Mouse (Mus musculus) midbrain, embryonic 10.5 days (tissue): Measurements from ENCODE around the gene Tmem52b. TPM values are rescaled to one million over a fixed set of nuclear protein-coding genes. Genes with fewer than 3 reads are reported as not detected.
A peak's percentile ranks its signal among the peaks of the same experiment; 100 is the strongest.

ENCODE experiments used
- DNase-seq: peaks from one replicate; pipeline ENCODE4 v3.0.0-alpha.2; 2017; ENCODE audit warnings: low spot score
- H3K27ac ChIP-seq: fragments of 300-500 bp; sonication (generic); replicated peaks from 2 replicates; pipeline ENCODE4 v1.5.1; 2016; ENCODE audit warnings: mild to moderate bottlenecking
- H3K27me3 ChIP-seq: fragments of 300-500 bp; sonication (generic); 2 replicates; pipeline ENCODE4 v1.6.1; 2016; ENCODE audit warnings: low read depth, mild to moderate bottlenecking; ENCODE audit not compliant: poor library complexity, severe bottlenecking
- H3K36me3 ChIP-seq: fragments of 300-500 bp; sonication (generic); 2 replicates; pipeline ENCODE4 v1.6.1; 2016; ENCODE audit warnings: mild to moderate bottlenecking, moderate library complexity
- H3K4me1 ChIP-seq: fragments of 300-500 bp; sonication (generic); 2 replicates; pipeline ENCODE4 v1.6.1; 2016
- H3K4me3 ChIP-seq: fragments of 300-500 bp; sonication (generic); 2 replicates; pipeline ENCODE4 v1.5.1; 2016; ENCODE audit warnings: mild to moderate bottlenecking, moderate library complexity
- H3K9me3 ChIP-seq: fragments of 300-500 bp; sonication (generic); replicated peaks from 2 replicates; pipeline ENCODE4 v1.6.1; 2016; ENCODE audit warnings: mild to moderate bottlenecking
- WGBS: fragments of 180-500 bp; shearing (Covaris S2); methylation state at CpG from one replicate; pipeline ENCODE4 v1.1.7; 2016; 5-methylcytosine and 5-hydroxymethylcytosine counted together
- polyA plus RNA-seq: library from polyadenylated mRNA; unstranded; fragments of >200 nt; fragmentation: Nextera tagmentation; extraction: Ambion mirVana; gene quantifications from 2 replicates; pipeline ENCODE4 v1.2.1, GENCODE M21; 2016

The Tmem52b gene
- polyA plus RNA-seq, 1 experiment from 2014 or later: not detected

DNA sequence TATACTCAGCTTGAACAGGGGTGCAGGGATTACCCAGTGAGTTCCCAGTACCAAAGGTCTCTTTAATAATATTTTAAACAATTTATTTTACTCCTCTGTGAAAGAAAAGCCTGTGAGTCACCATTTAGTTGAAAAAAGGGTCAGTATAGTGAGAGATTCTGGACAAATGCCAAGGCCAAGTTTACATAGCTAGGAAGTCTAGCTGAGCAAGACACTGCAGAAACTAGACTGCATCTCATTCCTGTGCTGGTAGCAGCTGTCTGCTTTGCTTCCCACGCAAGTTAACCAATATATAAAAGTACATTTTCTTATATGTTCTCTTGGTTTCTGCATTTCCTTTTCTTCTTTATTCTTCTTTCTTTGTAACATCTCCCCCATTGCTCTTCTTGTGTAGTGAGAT is 1.1 kb downstream of the Tmem52b start:
- Histone ChIP-seq H3K36me3 (no peaks in the 10 kb centered on the region), H3K4me1 (no peaks in the 10 kb centered on the region), H3K27me3 (no peaks in the 10 kb centered on the region), H3K9me3 (no peaks in the 10 kb centered on the region), H3K4me3 (no peak overlapping the region), H3K27ac (no peak overlapping the region)
- DNase-seq: no peak
- WGBS: 95% methylated on average over 1 of the region's 1 CpGs

DNA sequence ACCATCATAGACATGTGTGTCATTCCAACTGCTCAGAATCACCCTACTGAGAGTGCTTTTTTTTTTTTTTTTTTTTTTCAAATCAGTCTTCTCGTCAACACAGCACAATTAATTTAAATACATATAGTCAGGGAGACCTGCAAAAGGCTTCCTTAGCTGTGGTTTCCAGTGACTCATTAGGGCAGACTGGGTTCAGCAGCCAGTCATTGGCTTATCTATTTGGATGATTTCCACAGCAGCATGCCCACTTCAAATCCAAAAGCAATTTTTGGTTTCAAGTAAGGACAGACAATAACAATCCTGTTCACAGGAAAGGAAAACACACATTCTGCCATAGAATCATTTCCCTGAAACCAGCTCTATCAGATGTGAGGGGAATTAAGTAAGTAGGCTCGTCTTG is 2.0 kb downstream of the Tmem52b start:
- Histone ChIP-seq H3K36me3 (no peaks in the 10 kb centered on the region), H3K4me1 (no peaks in the 10 kb centered on the region), H3K9me3 (no peaks in the 10 kb centered on the region), H3K27me3 (no peaks in the 10 kb centered on the region), H3K4me3 (no peak overlapping the region), H3K27ac (no peak overlapping the region)
- no peak for DNase-seq
- WGBS: 83% methylated on average over 2 of the region's 2 CpGs

- DNase-seq: no peak
- H3K27ac ChIP-seq: no peak overlapping the region
- no peaks in the 10 kb centered on the region for H3K27me3 ChIP-seq
- H3K4me3 ChIP-seq: no peak overlapping the region
- H3K4me1 ChIP-seq: no peaks in the 10 kb centered on the region
- H3K9me3 ChIP-seq: no peaks in the 10 kb centered on the region
- H3K36me3 ChIP-seq: no peaks in the 10 kb centered on the region
- WGBS: 88% methylated on average over 3 of the region's 3 CpGs
These were observed 2.7 kb downstream of the Tmem52b start for GRCm38 (mm10) chr6:129515068-129515467.

DNA sequence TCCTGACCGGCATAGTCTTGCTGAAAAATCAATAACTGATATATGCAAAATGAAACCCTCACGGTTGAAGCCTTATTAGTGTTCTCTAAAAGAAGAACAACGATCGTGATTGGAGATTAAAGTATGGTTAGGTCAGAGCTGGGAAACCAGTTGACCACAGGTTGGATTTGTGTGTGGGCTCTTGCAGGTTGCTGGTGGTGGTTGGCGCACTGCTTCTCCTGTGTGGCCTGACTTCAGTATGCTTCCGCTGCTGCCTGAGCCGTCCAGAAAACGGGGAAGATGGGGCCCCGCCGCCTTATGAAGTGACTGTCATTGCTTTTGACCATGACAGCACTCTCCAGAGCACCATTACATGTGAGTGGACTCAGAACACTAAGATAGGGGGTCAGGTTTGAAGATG is 4.0 kb downstream of the Tmem52b start:
- no peaks in the 10 kb centered on the region for H3K9me3 ChIP-seq
- no peak overlapping the region for H3K27ac ChIP-seq
- WGBS: 92% methylated on average over 10 of the region's 10 CpGs
- H3K27me3 ChIP-seq: no peaks in the 10 kb centered on the region
- H3K4me3 ChIP-seq: no peak overlapping the region
- H3K4me1 ChIP-seq: no peaks in the 10 kb centered on the region
- H3K36me3 ChIP-seq: no peaks in the 10 kb centered on the region
- DNase-seq: no peak

- Histone ChIP-seq H3K27me3 (no peaks in the 10 kb centered on the region), H3K27ac (no peak overlapping the region), H3K36me3 (no peaks in the 10 kb centered on the region), H3K9me3 (no peaks in the 10 kb centered on the region), H3K4me3 (no peak overlapping the region), H3K4me1 (peaks cover 8% of the 10 kb centered on the region)
- DNase-seq: no peak
- WGBS: 48% methylated on average over 2 of the region's 2 CpGs
These were observed 5.5 kb downstream of the Tmem52b start for GRCm38 (mm10) chr6:129517752-129518408.

DNA sequence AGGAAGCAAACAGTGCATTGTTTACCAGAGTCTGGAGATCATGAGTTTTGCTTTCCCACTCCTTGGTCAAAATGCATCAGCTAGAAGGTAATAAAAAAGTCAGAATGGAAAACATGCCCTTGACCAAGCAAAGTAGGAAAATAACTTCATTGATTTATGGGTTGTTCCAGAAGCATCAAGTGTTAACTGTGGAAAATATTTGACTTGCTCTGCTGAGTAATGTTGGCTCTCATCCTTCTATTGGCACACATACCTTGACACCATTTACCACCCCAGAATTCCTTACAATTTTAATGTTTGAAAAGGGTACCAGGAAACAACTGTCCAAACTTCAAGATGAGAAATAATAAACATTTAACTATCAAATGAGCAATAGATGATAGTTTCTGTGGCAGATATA is 13.7 kb downstream of the Tmem52b start:
- H3K27ac ChIP-seq: no peak overlapping the region
- H3K36me3 ChIP-seq: no peaks in the 10 kb centered on the region
- DNase-seq: no peak
- H3K4me1 ChIP-seq: peaks cover 8% of the 10 kb centered on the region
- no peaks in the 10 kb centered on the region for H3K27me3 ChIP-seq
- H3K4me3 ChIP-seq: no peak overlapping the region
- no peaks in the 10 kb centered on the region for H3K9me3 ChIP-seq

- no peak for DNase-seq
- peaks cover 7% of the 10 kb centered on the region for H3K4me1 ChIP-seq
- 86% methylated on average over 2 of the region's 2 CpGs for WGBS
- no peaks in the 10 kb centered on the region for H3K27me3 ChIP-seq
- H3K4me3 ChIP-seq: no peak overlapping the region
- no peak overlapping the region for H3K27ac ChIP-seq
- H3K36me3 ChIP-seq: no peaks in the 10 kb centered on the region
- no peaks in the 10 kb centered on the region for H3K9me3 ChIP-seq
These were observed 15.1 kb downstream of the Tmem52b start for GRCm38 (mm10) chr6:129527416-129527815.

GRCm38 (mm10) chr6:129529605-129530004 is 17.2 kb downstream of the Tmem52b start:
- no peak overlapping the region for H3K27ac ChIP-seq
- H3K36me3 ChIP-seq: no peaks in the 10 kb centered on the region
- peaks cover 15% of the 10 kb centered on the region for H3K4me1 ChIP-seq
- no peak overlapping the region for H3K4me3 ChIP-seq
- H3K27me3 ChIP-seq: no peaks in the 10 kb centered on the region
- no peaks in the 10 kb centered on the region for H3K9me3 ChIP-seq
- no peak for DNase-seq
- 71% methylated on average over 1 of the region's 1 CpGs for WGBS

- H3K4me3 ChIP-seq: no peak overlapping the region
- no peaks in the 10 kb centered on the region for H3K9me3 ChIP-seq
- H3K27me3 ChIP-seq: no peaks in the 10 kb centered on the region
- no peaks in the 10 kb centered on the region for H3K36me3 ChIP-seq
- no peak overlapping the region for H3K27ac ChIP-seq
- H3K4me1 ChIP-seq: peaks cover 21% of the 10 kb centered on the region
- no peak for DNase-seq
These were observed 17.9 kb downstream of the Tmem52b start for GRCm38 (mm10) chr6:129530261-129530660.

DNA sequence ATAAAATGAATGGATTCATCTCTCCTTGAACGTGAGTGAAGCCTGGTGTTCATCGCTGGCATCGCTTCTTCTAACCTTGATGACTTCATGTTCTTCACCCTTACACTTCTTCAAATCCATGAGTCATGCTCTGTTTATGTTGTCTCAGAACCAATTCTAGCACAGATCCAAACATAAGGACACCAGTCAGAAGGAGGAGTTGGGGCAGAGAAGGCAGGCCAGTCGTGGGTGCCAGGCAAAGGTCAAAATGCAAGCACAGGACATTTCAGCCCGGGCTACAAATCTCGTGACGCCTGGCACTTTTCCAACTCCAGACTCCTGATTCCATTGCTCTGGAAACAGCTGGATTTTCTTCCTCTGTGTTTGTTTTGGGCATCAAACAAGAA is 20.2 kb downstream of the Tmem52b start:
- Histone ChIP-seq H3K27me3 (no peaks in the 10 kb centered on the region), H3K4me1 (peaks cover 25% of the 10 kb centered on the region), H3K4me3 (peak overlapping the region; percentile 73), H3K9me3 (no peaks in the 10 kb centered on the region), H3K36me3 (0 out of 2 replicates have a peak, but pooled peaks cover 1% of the 10 kb centered on the region), H3K27ac (peak overlapping the region; percentile 89)
- DNase-seq: peak; percentile 30
- 38% methylated on average over 7 of the region's 7 CpGs for WGBS

DNA sequence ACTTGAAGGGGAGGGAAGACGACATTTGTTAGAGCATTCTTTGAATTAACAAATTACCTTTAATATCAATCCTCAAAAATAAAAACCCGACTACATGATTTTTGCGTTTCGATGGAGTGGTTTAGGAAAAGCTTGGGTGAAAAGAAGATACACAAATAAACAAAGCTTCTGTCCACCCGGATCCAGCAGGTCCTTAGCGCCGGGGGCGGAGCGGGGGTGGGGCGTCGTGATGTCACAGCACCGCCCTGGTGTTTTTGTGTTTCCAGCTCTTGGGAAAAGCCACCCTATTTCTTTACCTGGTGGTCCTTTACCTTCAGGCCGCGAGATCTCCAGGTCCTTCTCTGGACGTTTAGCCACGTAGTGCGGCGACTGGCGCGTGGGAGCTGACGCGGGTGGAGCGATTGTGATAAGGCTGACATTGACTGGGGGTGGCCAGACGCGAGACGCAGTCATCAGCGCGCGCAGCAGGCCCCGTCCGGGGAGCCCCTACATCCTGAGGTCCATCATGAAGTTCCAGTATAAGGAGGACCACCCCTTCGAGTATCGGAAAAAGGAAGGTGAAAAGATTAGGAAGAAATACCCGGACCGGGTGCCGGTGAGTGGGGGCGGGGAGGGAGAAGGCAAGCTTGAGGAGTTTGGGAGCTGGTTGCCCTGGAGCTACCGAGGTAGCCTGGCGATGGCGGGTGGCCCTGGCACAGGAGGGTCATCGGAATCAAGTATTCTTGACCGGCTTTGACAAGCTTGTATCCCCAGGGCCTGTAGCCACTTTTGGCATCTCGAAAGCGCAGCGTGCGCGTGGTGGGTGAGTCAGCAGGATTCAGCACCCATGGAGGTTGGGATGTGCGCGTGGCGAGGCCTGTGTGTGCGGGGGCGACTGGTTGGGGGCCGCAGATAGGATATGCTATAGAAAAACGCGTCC is 20.8 kb downstream of the Tmem52b start, which contains the start of gene Gabarapl1:
Gabarapl1 (plus strand) TSS at position 219 of the 919 bp plus-strand sequence.
- under 1% methylated on average over 55 of the region's 55 CpGs for WGBS
- Histone ChIP-seq H3K4me3 (peak within 1 kb of the TSS; percentile 73), H3K27me3 (no peaks in the 10 kb centered on the region), H3K27ac (peak within 1 kb of the TSS; percentile 89), H3K4me1 (peaks cover 25% of the 10 kb centered on the region), H3K9me3 (no peaks in the 10 kb centered on the region), H3K36me3 (peaks cover 8% of the 10 kb centered on the region)
- DNase-seq: peak; percentile 76

GRCm38 (mm10) chr6:129534057-129534456 is 21.7 kb downstream of the Tmem52b start:
- no peaks in the 10 kb centered on the region for H3K27me3 ChIP-seq
- H3K4me1 ChIP-seq: peaks cover 25% of the 10 kb centered on the region
- no peak for DNase-seq
- H3K4me3 ChIP-seq: peak overlapping the region; percentile 73
- H3K36me3 ChIP-seq: peaks cover 16% of the 10 kb centered on the region
- WGBS: 21% methylated on average over 9 of the region's 9 CpGs
- peak overlapping the region; percentile 89 for H3K27ac ChIP-seq
- H3K9me3 ChIP-seq: no peaks in the 10 kb centered on the region

GRCm38 (mm10) chr6:129534627-129535190 is 22.4 kb downstream of the Tmem52b start:
- WGBS: 74% methylated on average over 4 of the region's 4 CpGs
- no peak overlapping the region; the same call in 1 of the 2 replicates for H3K27ac ChIP-seq
- H3K36me3 ChIP-seq: peaks cover 23% of the 10 kb centered on the region
- H3K4me1 ChIP-seq: peaks cover 25% of the 10 kb centered on the region
- DNase-seq: no peak
- H3K9me3 ChIP-seq: no peaks in the 10 kb centered on the region
- H3K4me3 ChIP-seq: peak overlapping the region; percentile 73
- H3K27me3 ChIP-seq: no peaks in the 10 kb centered on the region
